Mouse (Mus musculus) lung, adult 2 months (tissue): ENCODE measurements at regions not wholly inside any gene's neighbourhood (a gene's known extent, or its start where the extent isn't known, plus 50 kb on each side); places are given as distances from the start of the nearest gene placed in this dataset.

Source experiments
- CTCF ChIP-seq: fragments of 200-500 bp; IDR thresholded peaks from 2 replicates; pipeline ENCODE4 v1.5.1; 2011; ENCODE audit warnings: mild to moderate bottlenecking, low read length, control low read depth; ENCODE audit not compliant: insufficient read depth
- POLR2A ChIP-seq: fragments of 200-500 bp; IDR thresholded peaks from 2 replicates; pipeline ENCODE4 v1.6.1; 2011; ENCODE audit warnings: low read depth, mild to moderate bottlenecking, control low read depth, low read length, borderline replicate concordance; ENCODE audit errors: extremely low read depth

DNA sequence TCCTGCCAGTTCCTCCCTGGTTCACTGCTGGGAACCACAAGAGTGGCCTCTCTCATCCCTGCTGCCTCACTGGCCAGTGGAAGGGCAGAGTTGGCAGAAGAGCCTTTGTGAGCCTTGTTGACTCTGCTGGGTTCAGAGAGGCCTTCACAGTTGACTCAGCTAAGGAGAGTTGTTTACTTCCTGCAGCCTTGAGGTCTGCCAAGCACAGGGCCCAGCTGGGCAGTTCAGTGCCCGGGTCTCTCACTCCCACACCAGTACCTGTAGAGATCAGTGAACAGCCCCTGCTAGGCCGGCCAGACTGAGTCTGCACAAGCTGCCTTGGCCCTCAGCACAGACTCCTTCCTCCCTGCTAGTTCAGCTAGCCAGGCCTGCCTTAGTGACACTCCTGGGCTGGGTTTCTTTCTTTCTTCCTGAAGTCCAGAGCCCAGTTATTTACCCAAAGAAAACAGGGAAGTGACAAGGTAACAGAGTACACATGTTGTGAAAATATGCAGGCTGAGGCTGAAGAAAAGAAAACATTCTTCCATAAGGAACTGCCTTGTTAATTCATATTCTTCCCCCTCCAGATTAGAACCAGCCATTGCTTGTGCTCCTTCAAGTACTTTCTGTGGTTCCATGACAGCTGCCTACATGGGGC, 207.8 kb downstream of the Zfp36l1 start:
- TF ChIP-seq CTCF (no peak), POLR2A (peak; percentile 5; the same call in 1 of the 2 replicates)
